Mouse (Mus musculus): ENCODE results near the gene Mob1a. TPM values are rescaled to one million over a fixed set of nuclear protein-coding genes. Genes with fewer than 3 reads are reported as not detected.

Gene Mob1a
- polyA plus RNA-seq (2012; rRNA removed) (50.4 and 52.3 TPM in 2 replicates), polyA plus RNA-seq (2014; fragmentation: Nextera tagmentation; extraction: Ambion mirVana) (75.8 and 77.9 TPM in 2 replicates)

- peak within 1 kb of the TSS; percentile 78 for H3K4me2 ChIP-seq (replicated peaks; ENCODE audit: low read depth, low read length, severe bottlenecking)
- H3K27ac ChIP-seq (replicated peaks; ENCODE audit: low read depth, low read length): peak within 1 kb of the TSS; percentile 90
- no peaks in the 10 kb centered on the region for H3K27me3 ChIP-seq (ENCODE audit: control insufficient read depth, insufficient read depth, low read length)
- H3K36me3 ChIP-seq (ENCODE audit: control insufficient read depth, insufficient read depth, low read length): peaks cover 19% of the 10 kb centered on the region
- H3K4me3 ChIP-seq (replicated peaks; ENCODE audit: low read length): peak within 1 kb of the TSS; percentile 86
- peak within 1 kb of the TSS; percentile 93 for H3K9ac ChIP-seq (ENCODE audit: low read depth, low read length, severe bottlenecking)
- H3K4me1 ChIP-seq (ENCODE audit: control insufficient read depth, insufficient read depth, low read length): peaks cover 12% of the 10 kb centered on the region
- 0 out of 2 replicates have a peak, but pooled peaks have one; percentile 65 for TF ChIP-seq POLR2A (IDR thresholded peaks at IDR 0.05; ENCODE audit: borderline replicate concordance, extremely low read depth, insufficient read depth, insufficient read length)
- WGBS: 1% methylated on average over 60 of the region's 65 CpGs
- DNase-seq (ENCODE audit: low spot score): peak; percentile 98
- H3K9me3 ChIP-seq (ENCODE audit: control insufficient read depth, low read length): no peaks in the 10 kb centered on the region
- peak; percentile 97 for ATAC-seq (ENCODE audit: low FRiP score, low read depth)
Observed at GRCm38 (mm10) chr6:83325525-83326393, at the start of gene Mob1a, which contains the start of gene Mthfd2. Mob1a (plus strand) TSS chr6:83326016. Mthfd2 (minus strand) TSS chr6:83325908.

- Histone ChIP-seq H3K27me3 (ENCODE audit: control insufficient read depth, insufficient read depth, low read length) (no peaks in the 10 kb centered on the region), H3K4me3 (replicated peaks; ENCODE audit: low read length) (no peak overlapping the region), H3K9ac (ENCODE audit: low read depth, low read length, severe bottlenecking) (no peak overlapping the region), H3K9me3 (ENCODE audit: control insufficient read depth, low read length) (no peaks in the 10 kb centered on the region), H3K27ac (replicated peaks; ENCODE audit: low read depth, low read length) (no peak overlapping the region), H3K4me2 (replicated peaks; ENCODE audit: low read depth, low read length, severe bottlenecking) (no peak overlapping the region), H3K4me1 (ENCODE audit: control insufficient read depth, insufficient read depth, low read length) (no peaks in the 10 kb centered on the region), H3K36me3 (ENCODE audit: control insufficient read depth, insufficient read depth, low read length) (no peaks in the 10 kb centered on the region)
- no peak for ATAC-seq (ENCODE audit: low FRiP score, low read depth)
- 73% methylated on average over 13 of the region's 13 CpGs for WGBS
- no peak for DNase-seq (ENCODE audit: low spot score)
- no peak for TF ChIP-seq POLR2A (IDR thresholded peaks at IDR 0.05; ENCODE audit: borderline replicate concordance, extremely low read depth, insufficient read depth, insufficient read length)
Observed at GRCm38 (mm10) chr6:83277151-83277550, 48.7 kb upstream of the Mob1a start.

GRCm38 (mm10) chr6:83278881-83279280, 46.9 kb upstream of the Mob1a start:
- ATAC-seq (ENCODE audit: low FRiP score, low read depth): no peak
- no peak for DNase-seq (ENCODE audit: low spot score)

GRCm38 (mm10) chr6:83280256-83280955, 45.4 kb upstream of the Mob1a start:
- Histone ChIP-seq H3K27ac (replicated peaks; ENCODE audit: low read depth, low read length) (no peak overlapping the region), H3K36me3 (ENCODE audit: control insufficient read depth, insufficient read depth, low read length) (no peaks in the 10 kb centered on the region), H3K27me3 (ENCODE audit: control insufficient read depth, insufficient read depth, low read length) (no peaks in the 10 kb centered on the region), H3K9me3 (ENCODE audit: control insufficient read depth, low read length) (no peaks in the 10 kb centered on the region), H3K9ac (ENCODE audit: low read depth, low read length, severe bottlenecking) (no peak overlapping the region), H3K4me1 (ENCODE audit: control insufficient read depth, insufficient read depth, low read length) (no peaks in the 10 kb centered on the region), H3K4me3 (replicated peaks; ENCODE audit: low read length) (no peak overlapping the region), H3K4me2 (replicated peaks; ENCODE audit: low read depth, low read length, severe bottlenecking) (no peak overlapping the region)
- no peak for ATAC-seq (ENCODE audit: low FRiP score, low read depth)
- WGBS: 76% methylated on average over 8 of the region's 8 CpGs
- TF ChIP-seq POLR2A (IDR thresholded peaks at IDR 0.05; ENCODE audit: borderline replicate concordance, extremely low read depth, insufficient read depth, insufficient read length): no peak
- DNase-seq (ENCODE audit: low spot score): no peak

More at GRCm38 (mm10) chr6:83278881-83279280, 46.9 kb upstream of the Mob1a start:
- Histone ChIP-seq H3K36me3 (ENCODE audit: control insufficient read depth, insufficient read depth, low read length) (no peaks in the 10 kb centered on the region), H3K4me1 (ENCODE audit: control insufficient read depth, insufficient read depth, low read length) (no peaks in the 10 kb centered on the region), H3K27me3 (ENCODE audit: control insufficient read depth, insufficient read depth, low read length) (no peaks in the 10 kb centered on the region), H3K27ac (replicated peaks; ENCODE audit: low read depth, low read length) (no peak overlapping the region), H3K9ac (ENCODE audit: low read depth, low read length, severe bottlenecking) (no peak overlapping the region), H3K4me3 (replicated peaks; ENCODE audit: low read length) (no peak overlapping the region), H3K9me3 (ENCODE audit: control insufficient read depth, low read length) (no peaks in the 10 kb centered on the region), H3K4me2 (replicated peaks; ENCODE audit: low read depth, low read length, severe bottlenecking) (no peak overlapping the region)
- WGBS: 22% methylated on average over 2 of the region's 2 CpGs
- TF ChIP-seq POLR2A (IDR thresholded peaks at IDR 0.05; ENCODE audit: borderline replicate concordance, extremely low read depth, insufficient read depth, insufficient read length): no peak

Measured in limb, embryonic 14.5 days (tissue).